Mouse (Mus musculus): ENCODE results near the gene Htr2b.

DNA sequence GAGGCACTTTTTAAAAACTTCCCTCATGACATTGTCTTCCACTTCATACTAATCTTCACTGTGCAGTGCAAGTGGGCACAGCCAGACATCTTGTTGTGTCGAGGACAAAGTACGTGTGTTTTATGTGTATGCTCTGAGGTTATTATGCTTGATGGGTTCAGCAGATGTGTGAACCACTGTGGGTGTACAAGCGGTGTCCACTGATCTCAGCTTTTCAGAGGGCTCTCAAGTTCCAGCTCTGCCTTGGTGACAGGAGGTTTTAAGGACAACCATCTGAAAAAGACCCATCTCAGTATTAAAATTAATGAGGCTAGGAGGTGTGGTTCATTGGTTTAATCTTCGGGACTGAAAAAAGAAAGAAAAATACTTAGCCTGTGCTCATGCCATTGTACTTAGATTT is 7.8 kb upstream of the Htr2b start:
- TF ChIP-seq POLR2A (IDR thresholded peaks at IDR 0.05; ENCODE audit: borderline replicate concordance, insufficient read depth, low read length) (no peak), CTCF (IDR thresholded peaks at IDR 0.05; ENCODE audit: borderline replicate concordance, insufficient read depth, low read depth, low read length) (no peak)

Measured in cerebellum, adult 2 months (tissue).